Mouse (Mus musculus) heart, adult 18-20 months (tissue): ENCODE data around the gene Trip10. TPM values are rescaled to one million over a fixed set of nuclear protein-coding genes. Genes with fewer than 3 reads are reported as not detected.
A peak's percentile ranks its signal among the peaks of the same experiment; 100 is the strongest.

ENCODE experiments used
- DNase-seq, 2 experiments: peaks; one replicate each; pipeline ENCODE4 v3.0.0; 2021 to 2022; ENCODE audit warnings: mixed read lengths in 1 of 2
- long read RNA-seq, 2 experiments: library from polyadenylated mRNA; stranded (forward); transcript quantifications; one replicate each; pipeline ENCODE4 v2.0.0; 2021
- total RNA-seq, 2 experiments: library from RNA; stranded (reverse); gene quantifications; 2 replicates each; pipeline ENCODE4 v1.2.3; 2021

Gene Trip10
- 100 to 1,000 TPM; 106 to 109 TPM for total RNA-seq
- long read RNA-seq, experiment 1, transcript Trip10-207 (14 exons, 2,016 nt), result minor isoform, 6 of 108 reads
- long read RNA-seq, experiment 1, transcript Trip10-201 (14 exons, 2,224 nt), result minor isoform, 12 of 108 reads
- long read RNA-seq, experiment 1, transcript Trip10-205 (15 exons, 2,136 nt), result major isoform, 57 of 108 reads
- long read RNA-seq, experiment 1, transcript Trip10-202 (15 exons, 1,812 nt), result minor isoform, 19 of 108 reads
- long read RNA-seq, experiment 1, partial matches to known transcripts, result 5 of 108 reads
- long read RNA-seq, experiment 1, other reads (novel, unspliced or antisense), result 9 of 108 reads
- long read RNA-seq, experiment 2, transcript Trip10-205 (15 exons, 2,136 nt), result major isoform, 20 of 43 reads
- long read RNA-seq, experiment 2, partial matches to known transcripts, result 5 of 43 reads
- long read RNA-seq, experiment 2, other reads (novel, unspliced or antisense), result 6 of 43 reads

DNA sequence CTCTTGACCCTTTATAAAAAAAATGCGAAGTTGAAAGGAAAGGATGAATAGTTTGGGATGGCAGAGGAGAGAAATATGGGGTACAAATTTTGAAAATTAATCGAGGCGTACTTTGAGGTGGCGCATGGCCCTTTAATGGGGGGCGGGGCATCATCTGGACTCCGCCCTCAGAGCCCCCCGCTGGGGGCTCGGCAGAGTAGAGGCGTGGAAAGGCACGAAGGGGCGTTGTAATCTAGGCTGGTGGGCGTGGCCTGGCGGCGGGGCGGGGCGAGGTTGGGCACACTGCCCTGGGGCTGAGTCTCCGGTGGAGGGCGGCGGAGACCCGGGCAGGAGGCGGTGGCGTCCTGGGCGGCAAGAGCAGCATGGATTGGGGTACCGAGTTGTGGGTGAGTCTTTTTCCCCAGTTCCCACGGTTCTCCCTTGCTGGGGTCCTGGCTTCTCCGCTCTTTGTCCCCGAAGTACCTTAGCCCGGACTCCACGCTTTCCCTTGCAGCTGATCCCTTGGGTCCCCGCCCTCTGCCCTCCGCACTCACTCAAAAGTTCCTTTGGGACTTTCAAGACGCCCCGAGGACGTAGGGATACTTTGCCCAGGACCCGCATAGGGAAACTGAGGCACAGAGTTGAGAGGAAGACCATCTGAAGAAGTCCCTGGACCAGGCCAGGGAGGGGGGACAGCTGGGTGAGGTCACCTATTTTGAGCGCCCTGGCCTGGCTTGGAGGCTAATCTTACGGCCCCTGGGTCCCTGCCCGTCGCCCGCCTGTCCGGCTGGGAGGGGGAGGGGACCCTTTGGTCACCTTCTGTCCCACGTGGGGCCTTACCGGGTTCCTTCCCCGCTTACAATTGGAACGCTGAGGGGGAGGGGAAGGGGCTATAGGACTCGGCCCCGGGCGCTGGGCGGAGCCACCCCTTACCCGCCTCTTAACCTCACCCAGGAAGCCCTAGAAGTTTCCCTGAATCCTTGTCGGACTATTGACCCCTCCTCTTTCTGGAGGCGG is at the start of gene Trip10:
Gene Trip10, plus strand, starts transcription at position 270 of the 996 bp plus-strand sequence.
- DNase-seq, result peak; percentile 97 to 100

DNA sequence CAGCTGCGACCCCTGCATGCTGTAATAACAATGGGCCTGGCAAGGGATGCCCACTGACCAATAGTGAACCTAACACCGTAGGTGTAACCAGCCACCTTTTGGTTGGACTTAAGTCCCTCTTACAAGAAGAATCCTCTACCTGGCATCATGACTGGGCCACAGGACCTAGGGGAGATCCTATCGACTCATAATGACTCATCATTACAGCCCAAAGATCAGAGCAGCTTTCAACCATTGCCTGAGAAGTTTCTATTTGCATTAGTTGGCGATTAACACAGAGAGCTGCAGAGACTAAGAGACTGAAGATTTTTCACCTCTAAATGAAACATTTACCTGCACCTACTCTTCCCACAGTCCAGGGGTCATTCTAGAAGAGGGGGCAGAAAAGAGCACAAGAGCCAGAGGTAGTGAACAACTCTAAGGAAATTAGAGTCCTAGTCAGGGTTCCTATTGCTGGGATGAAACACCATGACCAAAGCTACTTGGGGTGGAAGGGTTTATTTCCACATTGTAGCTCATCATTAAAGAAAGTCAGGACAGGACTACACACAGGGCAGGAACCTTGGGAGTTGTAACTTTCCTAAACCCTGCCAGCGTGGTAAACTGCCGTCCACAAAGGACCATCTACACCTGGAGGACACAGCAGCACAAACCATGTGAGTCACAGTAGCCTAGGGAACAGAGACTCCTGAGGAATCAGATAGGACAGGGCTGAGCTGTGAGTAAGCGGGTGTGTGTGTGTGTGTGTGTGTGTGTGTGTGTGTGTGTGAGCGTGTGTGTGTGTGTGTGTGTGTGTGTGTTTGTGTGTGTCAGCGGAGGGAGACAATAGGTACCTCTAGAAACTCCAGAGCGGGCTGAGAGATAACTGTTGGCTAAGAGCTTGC is 47.2 kb upstream of the Trip10 start:
- DNase-seq, result no peak

DNA sequence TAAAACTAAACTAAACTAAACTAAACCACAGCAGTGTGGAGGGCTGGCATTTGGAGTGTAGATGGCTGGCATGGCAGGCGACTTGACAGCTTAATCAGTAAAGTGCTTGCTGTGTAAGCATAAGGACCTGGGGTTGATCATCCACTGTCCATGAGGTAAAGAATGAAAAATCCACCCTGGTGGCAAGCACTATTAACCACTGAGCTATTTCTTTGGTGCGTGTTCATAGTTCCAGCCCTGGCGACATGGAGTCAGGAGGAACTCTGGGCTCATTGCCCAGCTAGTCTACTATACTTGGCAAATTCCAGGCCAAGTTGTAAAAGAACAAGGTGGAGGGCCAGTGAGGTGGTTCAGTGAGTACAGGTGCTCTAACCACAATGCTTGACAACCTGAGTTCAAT is 41.3 kb upstream of the Trip10 start:
- peak in 1 of 2 experiments; percentile 47 for DNase-seq

DNA sequence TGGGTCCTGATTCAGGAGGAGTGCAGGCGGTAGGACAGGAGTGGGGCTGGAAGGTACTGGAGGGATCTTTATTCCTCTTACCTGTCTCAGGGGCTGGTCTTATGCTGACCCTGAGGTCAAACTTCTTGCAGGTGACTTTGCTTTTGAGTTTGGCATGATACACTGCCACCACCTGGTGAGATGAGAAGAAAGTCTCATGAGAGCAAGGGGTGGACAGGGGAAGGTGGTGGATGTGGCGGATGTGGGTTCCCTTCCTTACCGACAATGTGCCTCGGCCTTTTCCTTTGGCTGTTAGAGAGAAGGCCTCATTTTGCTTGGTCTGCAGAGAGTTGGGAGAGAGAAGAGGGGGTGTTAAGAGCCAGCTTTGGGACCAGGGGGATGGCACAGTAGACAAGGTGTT is 39.9 kb upstream of the Trip10 start:
- DNase-seq, result no peak

DNA sequence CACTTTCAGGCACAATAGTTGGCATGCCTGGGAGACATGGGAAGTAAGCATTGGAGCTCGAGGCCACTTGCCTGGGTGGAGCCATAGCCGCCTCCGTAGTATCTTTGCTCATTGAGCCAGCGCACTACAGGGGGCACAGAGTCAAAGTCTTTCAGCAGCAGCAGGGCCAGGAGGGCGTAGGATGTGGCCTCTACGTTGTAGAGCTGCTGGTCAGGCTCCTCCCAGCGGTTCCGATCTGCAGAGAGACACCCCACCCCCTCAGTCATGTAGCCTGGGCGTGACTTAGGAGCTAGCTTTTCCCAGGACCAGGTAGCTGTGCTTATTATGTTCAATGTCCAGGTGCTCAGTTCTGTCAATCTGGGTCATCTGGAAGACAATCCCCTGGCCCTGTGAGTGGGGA is 37.8 kb upstream of the Trip10 start:
- no peak for DNase-seq

DNA sequence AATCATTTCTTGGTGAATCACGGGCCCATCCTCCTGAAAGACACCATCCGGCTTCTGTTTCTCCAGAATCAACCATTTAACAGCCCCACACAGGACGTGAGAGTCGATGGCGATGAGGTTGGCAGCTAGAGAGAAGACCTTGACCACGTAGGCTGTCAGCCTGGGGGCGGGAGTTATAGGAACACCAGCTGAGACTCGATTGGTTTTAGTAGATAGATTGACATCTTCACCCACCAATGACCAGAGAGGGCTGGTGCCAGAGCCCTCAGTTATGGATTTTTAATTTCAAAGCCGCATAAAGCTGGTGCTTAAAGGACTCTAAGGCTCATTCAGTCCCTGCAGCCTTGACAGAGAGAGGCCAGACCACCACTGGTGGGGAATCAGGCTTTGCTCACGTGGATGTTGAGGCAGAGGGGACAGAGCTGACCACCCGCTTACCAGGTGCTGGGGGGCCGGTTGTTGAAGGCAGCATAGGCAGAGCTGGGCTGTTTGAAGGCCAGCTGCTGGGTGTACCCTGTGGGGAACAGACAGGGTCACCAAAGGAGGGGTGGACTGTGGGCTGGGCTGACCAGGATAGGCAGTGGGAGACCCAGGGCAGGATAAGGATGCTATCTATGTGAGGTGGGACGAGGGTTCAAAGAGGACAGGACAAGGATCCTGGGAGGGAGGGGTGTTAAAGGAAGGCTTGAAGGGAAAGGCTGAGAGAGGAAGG is 34.4 kb upstream of the Trip10 start:
- DNase-seq, result no peak

DNA sequence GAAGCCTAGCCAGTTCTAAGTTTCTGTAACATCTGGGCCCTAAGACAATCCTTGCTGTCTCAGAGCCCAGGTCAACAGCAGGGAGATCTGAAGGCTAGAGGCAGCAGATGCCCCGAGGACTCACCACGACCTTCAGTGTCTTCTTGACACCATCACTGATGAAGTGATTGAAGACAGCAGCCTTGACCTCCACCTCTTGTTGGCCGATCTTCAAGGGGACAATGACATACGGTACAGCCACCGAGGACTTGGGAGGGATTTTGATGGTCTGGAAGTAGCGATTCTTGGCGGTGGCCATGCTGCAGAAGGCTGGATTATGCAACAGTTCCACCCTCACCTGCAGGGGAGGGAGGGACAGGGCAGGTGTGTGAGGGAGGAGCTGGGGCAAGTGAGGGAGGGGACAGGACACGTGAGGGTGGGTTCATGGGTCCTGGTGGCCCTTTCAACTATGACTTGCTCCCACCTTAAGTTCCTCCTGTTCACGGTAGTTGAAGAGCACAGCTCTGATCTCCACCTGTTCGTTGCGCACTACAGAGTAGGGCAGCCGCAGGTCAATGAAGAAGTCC is 30.8 kb upstream of the Trip10 start:
- no peak for DNase-seq

DNA sequence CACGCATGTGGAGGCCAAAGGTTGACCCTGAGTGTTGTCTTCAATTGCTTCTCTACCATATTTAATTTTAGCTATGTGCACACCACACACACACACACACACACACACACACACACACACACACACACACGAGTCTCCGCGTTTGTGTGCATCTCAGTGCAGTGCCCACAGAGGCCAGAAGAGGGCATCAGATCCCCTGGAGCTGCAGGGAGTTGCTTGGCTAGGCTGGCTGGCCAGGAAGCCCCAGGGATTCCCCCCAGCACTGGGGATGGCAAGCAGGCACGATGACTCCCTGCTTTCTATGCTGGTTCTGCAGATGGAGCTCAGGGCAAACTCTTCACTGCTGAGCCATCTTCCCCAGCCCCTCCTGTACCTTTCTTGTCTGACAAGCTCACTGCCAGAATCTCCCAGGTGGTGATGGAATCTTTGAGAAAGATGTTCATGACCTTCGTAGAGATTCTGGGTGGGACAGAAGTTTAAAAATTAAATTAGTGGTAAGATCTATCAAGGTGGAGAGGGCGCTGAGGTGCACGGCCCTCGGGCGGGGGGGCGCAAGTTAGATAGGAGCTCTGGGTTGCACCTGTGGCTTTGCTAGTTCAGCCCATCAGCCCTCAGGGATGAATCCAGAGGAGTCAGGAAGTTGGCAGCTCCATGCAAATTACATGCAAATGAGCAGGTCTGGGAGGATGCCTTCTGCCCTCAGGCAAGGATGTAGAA is 29.9 kb upstream of the Trip10 start:
- peak; percentile 72 to 89 for DNase-seq

DNA sequence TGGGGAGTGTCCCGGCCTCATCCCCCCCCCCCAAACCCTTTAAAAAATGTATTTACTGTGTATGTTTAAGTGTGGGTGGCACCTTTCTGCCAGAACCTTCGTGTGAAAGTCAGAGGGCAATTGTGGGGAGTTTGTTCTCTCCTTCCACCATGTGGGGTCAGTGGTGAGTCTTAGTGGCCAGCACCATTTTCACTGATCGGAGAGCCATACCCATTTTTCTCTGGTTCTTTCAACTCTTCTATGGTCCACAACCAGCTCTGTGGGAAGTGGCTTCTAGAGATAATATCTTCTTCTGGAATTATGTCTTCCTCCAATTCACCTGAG is 29.4 kb upstream of the Trip10 start:
- peak; percentile 27 to 60 for DNase-seq

DNA sequence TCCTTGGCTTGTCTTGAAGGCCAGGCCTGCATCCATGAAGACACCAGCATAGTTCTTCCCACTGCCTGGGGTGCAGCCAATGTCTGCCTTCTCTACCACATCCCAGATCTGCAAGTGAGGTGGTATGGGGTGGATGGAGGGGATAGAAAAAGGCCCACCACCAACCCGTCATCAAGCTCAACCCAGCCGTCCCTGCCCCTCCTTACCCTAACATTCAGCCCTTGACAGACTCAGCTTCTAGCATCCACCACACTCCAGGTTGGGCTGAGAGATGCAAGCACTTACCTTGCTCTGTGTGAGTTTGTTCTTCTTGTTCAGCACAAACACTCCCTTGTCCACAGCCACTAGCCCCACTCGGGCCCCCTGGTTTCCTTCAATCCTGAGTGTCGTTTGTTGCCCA is 27.3 kb upstream of the Trip10 start:
- no peak for DNase-seq

DNA sequence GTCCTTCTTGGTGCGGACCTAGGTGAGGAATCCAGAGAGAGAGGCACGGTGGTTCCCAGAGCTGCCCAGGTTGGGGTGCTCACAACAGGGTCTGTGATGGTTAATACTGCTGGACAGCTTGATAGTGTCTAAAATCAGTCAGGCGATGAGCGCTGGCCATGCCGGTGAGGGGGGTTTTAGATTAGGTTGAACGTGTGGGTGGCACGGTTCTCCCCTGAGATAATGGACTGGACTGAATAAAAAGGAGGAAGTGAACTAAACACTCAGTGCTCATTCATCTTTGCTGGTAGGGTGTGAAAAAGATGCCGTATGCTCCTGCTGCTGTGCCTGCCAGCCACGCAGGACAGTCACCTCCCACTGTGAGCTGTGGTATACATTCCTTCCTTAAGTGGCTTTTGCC is 25.9 kb upstream of the Trip10 start:
- no peak for DNase-seq

DNA sequence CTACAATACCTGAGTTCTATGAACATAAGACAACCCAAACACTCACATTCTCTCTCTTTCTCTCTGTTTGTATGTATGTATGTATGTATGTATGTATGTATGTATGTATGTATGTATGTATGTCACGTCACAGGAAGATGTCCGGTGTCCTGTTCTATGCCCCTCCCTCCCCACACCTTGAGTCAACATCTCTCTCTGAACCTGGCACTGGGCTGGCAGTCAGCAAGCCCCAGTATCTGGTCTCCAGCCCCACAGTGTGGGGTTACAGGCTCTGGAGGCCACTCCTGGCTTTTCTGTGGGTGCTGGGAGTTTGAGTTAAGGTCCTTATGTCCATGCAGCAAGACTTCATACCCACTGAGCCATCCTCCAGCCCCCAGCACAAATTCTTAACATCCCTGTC is 21.8 kb upstream of the Trip10 start:
- DNase-seq, result no peak

DNA sequence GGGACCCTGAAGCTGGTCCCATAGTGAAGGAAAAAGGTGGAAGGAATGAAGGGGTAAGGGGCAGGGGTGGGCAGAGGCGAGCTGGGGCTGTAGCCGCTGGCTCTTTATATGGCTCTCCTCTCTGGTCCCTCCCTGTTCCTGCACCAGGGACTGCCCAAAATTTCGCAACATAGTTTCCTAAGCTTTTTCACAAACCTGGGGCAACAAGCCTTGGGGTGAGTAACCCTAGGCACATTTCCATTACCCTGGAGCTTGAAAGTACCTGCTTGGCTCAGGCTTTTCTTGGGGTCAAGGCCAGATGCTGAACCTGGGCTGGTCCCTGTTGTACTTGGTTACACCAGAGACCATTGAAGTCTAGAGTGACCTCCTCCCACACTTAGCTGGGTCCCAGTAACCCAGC is 21.2 kb upstream of the Trip10 start, which contains the start of gene C3:
Gene C3, minus strand, starts transcription at position 123 of the 400 bp plus-strand sequence.
- peak; percentile 42 to 71 for DNase-seq

DNA sequence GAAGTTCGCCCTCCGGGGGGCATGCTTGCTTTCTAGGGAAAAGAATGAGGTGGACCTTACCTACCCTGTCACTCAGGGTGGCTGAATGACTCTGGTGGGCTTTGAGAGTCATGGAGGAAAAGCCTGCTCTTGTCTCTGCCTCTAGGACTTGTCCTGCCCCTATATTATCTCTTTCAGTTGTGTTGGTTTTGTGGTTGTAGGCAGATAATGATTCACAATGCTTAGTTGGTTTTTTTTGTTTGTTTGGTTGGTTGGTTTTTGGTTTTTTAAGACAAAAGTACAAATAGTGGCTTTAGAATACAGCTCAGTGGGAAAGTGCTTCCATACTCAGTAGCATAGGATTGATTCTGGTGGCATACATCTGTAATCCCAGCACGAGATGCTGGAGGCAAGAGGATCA is 20.4 kb upstream of the Trip10 start:
- no peak for DNase-seq

DNA sequence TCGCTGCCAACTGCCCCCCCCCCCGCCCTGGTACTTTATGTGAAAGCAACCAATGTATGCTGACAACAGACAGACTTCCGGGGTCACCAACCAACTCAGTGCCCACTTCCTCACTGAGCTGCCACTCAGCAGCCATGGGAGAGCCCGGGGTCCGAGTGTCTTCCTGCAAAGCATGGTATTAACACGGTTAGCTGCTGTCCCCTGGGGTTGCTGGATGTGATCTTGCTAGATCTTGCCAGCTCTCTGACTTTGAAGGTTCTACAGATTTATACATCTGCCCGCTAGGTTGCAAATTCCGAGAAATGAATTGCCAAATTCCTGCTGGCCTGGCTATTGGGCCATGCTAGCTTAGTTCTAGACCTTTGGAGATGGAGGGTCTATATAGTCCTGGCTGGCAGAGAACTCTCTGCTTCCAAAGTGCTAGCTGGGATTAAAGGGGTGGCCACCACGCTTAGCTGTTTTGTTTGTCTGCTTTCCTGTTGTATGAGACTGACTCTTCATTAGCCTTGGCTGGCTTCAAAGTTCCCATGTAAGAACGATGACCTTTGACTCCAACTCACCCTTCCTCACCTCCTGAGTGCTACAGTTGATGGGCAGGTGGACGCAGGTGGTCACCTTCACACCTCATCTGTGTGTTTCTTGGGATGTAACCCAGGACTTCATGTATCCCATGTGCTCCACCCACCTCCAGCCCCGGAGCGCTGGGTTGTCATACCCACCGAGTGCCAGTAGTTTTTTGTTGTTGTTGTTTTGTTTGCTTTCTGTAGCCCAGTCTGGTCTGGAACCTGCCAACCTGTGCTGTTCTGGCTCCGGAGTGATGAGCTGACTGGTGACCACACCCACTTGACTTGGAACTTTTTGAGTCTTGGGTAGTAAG is 19.2 kb upstream of the Trip10 start:
- no peak for DNase-seq

DNA sequence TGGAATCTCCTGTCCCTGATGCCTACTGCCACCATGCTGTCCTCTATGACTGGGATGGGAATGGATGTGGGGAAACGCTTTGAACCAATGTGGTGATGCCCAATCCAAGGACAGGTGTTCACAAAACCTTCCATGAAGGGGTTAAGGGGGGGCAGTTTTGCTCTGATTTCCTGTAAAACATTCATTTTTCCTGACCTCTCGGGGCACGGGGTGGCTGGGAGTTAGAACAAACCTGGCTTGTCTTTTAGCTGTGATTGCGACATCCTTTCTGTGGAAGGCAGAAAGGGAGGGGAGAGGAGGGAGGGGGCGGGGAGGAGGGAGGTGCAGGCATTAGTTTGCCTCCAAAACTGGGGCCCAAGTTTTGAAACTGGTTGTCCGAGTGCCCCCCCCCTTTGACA is 18.5 kb upstream of the Trip10 start:
- DNase-seq, result peak; percentile 61 to 64

DNA sequence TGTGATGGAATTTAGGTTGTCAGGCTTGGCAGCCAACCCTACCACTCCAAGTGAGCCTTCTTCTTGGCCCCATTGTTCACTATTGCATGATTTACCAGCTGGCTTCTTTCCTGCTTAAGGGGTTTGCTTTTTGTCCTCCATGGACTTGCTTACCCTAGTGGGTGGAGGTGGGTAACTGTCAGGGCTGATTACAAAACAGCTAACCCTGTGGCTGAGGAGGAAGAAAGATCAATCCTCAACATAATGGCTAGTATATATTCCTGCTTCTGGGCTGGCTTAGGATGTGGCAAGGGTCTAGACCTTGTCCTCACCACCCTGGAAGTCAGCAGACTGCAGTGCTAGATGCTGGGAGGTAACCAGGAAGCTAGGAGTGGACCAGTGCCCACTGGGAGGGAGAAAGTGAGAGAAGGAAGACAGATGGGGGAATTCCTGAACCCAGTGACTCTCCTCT is 17.9 kb upstream of the Trip10 start:
- DNase-seq, result peak; percentile 55 to 68

DNA sequence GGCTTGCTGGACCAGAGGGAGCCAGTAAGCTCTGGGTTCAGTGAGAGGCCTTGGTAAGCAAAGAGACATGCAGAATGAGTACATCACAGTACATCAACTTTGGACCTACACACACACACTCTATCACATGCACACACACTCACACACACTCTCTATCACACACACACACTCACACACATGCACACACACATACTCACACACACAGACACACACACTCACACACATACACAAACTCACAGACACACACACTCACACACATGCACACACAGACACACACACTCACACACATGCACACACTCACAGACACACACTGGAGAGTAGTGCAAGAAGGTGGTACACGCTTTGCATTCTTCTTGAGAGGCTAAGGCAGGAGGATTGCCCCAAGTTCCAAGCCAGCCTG is 17.1 kb upstream of the Trip10 start:
- DNase-seq, result no peak

DNA sequence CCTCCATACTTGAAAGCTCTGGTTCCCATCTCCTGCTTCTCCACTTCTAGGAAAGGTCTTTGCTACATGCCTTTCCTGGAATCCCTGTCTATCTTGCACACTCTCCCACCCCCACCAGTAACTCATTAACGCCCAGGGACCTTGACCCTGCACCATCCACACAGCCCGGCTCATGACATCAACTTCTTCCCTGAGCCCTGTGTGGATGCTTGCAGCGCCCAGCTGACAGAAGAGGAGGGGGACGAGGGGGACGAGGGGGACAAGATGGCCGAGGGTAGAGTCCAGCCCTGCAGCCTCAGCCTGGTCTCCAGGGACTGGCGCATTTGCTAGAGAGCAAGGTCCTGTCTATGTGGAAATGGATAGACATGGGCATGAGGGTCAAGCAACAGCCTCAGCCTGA is 16.2 kb upstream of the Trip10 start:
- DNase-seq, result no peak
